Mouse (Mus musculus) heart, postnatal 25 days (tissue): ENCODE measurements around the gene Renbp. TPM values are rescaled to one million over a fixed set of nuclear protein-coding genes. Genes with fewer than 3 reads are reported as not detected.

Source experiments
- total RNA-seq, 2 experiments: library from RNA; stranded (reverse); gene quantifications; 2 replicates each; pipeline ENCODE4 v1.2.3; 2021

Gene Renbp
- total RNA-seq, 2 experiments from 2014 or later = 5.8 to 6.2 TPM

Other genes with a start within 250 kb of the Renbp start
- gene Bcap31, start 214.7 kb downstream of the Renbp start, total RNA-seq = 10 to 100 TPM; 76.5 to 81.9 TPM
- 10 to 100 TPM; 29.1 to 30.6 TPM for gene Abcd1, start 214.3 kb downstream of the Renbp start, total RNA-seq
- 1 to 10 TPM; 1.6 to 1.7 TPM for gene Plxnb3, start 173.8 kb downstream of the Renbp start, total RNA-seq
- 10 to 100 TPM; 29.5 to 32.8 TPM for gene Srpk3, start 156.4 kb downstream of the Renbp start, total RNA-seq
- gene Idh3g, start 144.0 kb downstream of the Renbp start, total RNA-seq = 100 to 1,000 TPM; 607 to 615 TPM
- gene Ssr4, start 143.8 kb downstream of the Renbp start, total RNA-seq = 10 to 100 TPM; 83.8 to 87.4 TPM
- gene Pdzd4, start 105.9 kb downstream of the Renbp start, total RNA-seq = 1 to 10 TPM; 1.7 to 1.8 TPM
- not detected for gene Avpr2, start 38.7 kb downstream of the Renbp start, total RNA-seq
- 1 to 10 TPM; 2.2 to 2.3 TPM for gene L1cam, start 34.7 kb downstream of the Renbp start, total RNA-seq
- gene Arhgap4, start 9.0 kb downstream of the Renbp start, total RNA-seq = 1 to 10 TPM; 1.5 to 1.8 TPM
- 10 to 100 TPM; 61.5 to 69.3 TPM for gene Naa10, start 8.9 kb downstream of the Renbp start, total RNA-seq
- 10 to 100 TPM; 39.3 to 41.8 TPM for gene Hcfc1, start 35.5 kb upstream of the Renbp start, total RNA-seq
- gene Irak1, start 93.1 kb upstream of the Renbp start, total RNA-seq = 10 to 100 TPM; 58.1 to 60.1 TPM
- gene Opn1mw, start 196.6 kb upstream of the Renbp start, total RNA-seq = not detected
- gene Mecp2, start 204.5 kb upstream of the Renbp start, total RNA-seq = 10 to 100 TPM; 27.2 to 30.1 TPM
- not detected for gene Tex28, start 237.0 kb upstream of the Renbp start, total RNA-seq
- gene Tktl1, start 246.4 kb upstream of the Renbp start, total RNA-seq = not detected